In genomic region chr7:120865100-120865499, GRCm38 (mm10) we compare ENCODE assay signal across 8 mouse cellular contexts. TPM values are rescaled to one million over a fixed set of nuclear protein-coding genes. Genes with fewer than 3 reads are reported as not detected.
DNase-seq lines count a peak whose midpoint lies in the region; ATAC-seq and TF ChIP-seq lines count a peak whose summit lies in the region.

No protein-coding gene starts in this region.

- H3K36me3 ChIP-seq in kidney, embryonic 15.5 days: no peaks in the 10 kb centered on the region; the same call in 1 of the 2 replicates
- no peaks in the 10 kb centered on the region for H3K36me3 ChIP-seq in small intestine, adult 2 months (ENCODE audit: control insufficient read depth, insufficient read depth, low read length)

- WGBS in kidney, embryonic 15.5 days: 18% methylated on average over 7 of the region's 7 CpGs
- 5% methylated on average over 7 of the region's 7 CpGs for WGBS in small intestine, adult 2 months

- no peaks in the 10 kb centered on the region for H3K27me3 ChIP-seq in kidney, embryonic 15.5 days
- H3K27me3 ChIP-seq in small intestine, adult 2 months (ENCODE audit: control insufficient read depth, insufficient read depth, low read length): no peaks in the 10 kb centered on the region

- TF ChIP-seq CTCF in small intestine, adult 2 months (IDR thresholded peaks at IDR 0.05; ENCODE audit: extremely low read depth, insufficient read length, insufficient replicate concordance, low read depth, low read length): no peak

- no peaks in the 10 kb centered on the region for H3K9me3 ChIP-seq in kidney, embryonic 15.5 days (replicated peaks)

- H3K9ac ChIP-seq in kidney, embryonic 15.5 days: no peak overlapping the region

- no peak for TF ChIP-seq POLR2A in small intestine, adult 2 months (IDR thresholded peaks at IDR 0.05; ENCODE audit: low read depth, low read length)

- 0 out of 2 replicates have a peak overlapping the region, but pooled peaks have one; percentile 4 for H3K4me3 ChIP-seq in kidney, embryonic 15.5 days (replicated peaks)
- no peak overlapping the region for H3K4me3 ChIP-seq in small intestine, adult 2 months (ENCODE audit: low read depth, low read length)

- peak overlapping the region; percentile 5; the same call in 1 of the 2 replicates for H3K4me2 ChIP-seq in kidney, embryonic 15.5 days

- DNase-seq in MEL-GATA-1-ER (ENCODE audit: extremely low read depth, low read depth): peak; percentile 70
- peak; percentile 60 to 76 for DNase-seq in heart, adult 9 months (ENCODE audit: low spot score in 2 of 2)
- DNase-seq in lung, postnatal 25 days (ENCODE audit: low spot score): peak; percentile 61
- DNase-seq in Muller cell, postnatal 12 days (ENCODE audit: inconsistent ontology term): no peak
- no peak for DNase-seq in layer of hippocampus, postnatal 25 days (ENCODE audit: extremely low spot score in 1 of 2, low spot score in 1 of 2)

- peaks cover 82% of the 10 kb centered on the region for H3K4me1 ChIP-seq in kidney, embryonic 15.5 days
- peaks cover 37% of the 10 kb centered on the region for H3K4me1 ChIP-seq in small intestine, adult 2 months (ENCODE audit: control insufficient read depth, insufficient read depth, insufficient read length, low read length)

- peak overlapping the region; percentile 78 for H3K27ac ChIP-seq in kidney, embryonic 15.5 days
- H3K27ac ChIP-seq in small intestine, adult 2 months (ENCODE audit: insufficient read depth, low read depth, low read length): peak overlapping the region; percentile 50

- peak; percentile 52 for ATAC-seq in common myeloid progenitor, adult 5-6 weeks (replicated peaks; ENCODE audit: low read depth, poor library complexity, severe bottlenecking)
- peak; percentile 79 for ATAC-seq in kidney, embryonic 15.5 days (replicated peaks; ENCODE audit: low FRiP score)

RNA-seq across cellular contexts. Expression of gene Eef2k, which starts 22.5 kb away (rescaled TPM):
- total RNA-seq in common myeloid progenitor, adult 5-6 weeks (2017): 73.9 and 95.6 TPM in 2 replicates
- polyA plus RNA-seq in kidney, embryonic 15.5 days (2015; fragmentation: Nextera tagmentation; extraction: Ambion mirVana): 23.8 and 27.6 TPM in 2 replicates
- polyA plus RNA-seq in small intestine, adult 2 months (2012; rRNA removed): 9.4 and 22.8 TPM in 2 replicates
- 10 to 100 TPM; 25.7 to 30.4 TPM for total RNA-seq in layer of hippocampus, postnatal 25 days (2021)

RNA-seq across cellular contexts. Expression of gene Polr3e, which starts 52.4 kb away (rescaled TPM):
- total RNA-seq in common myeloid progenitor, adult 5-6 weeks (2017): 26.9 and 30.3 TPM in 2 replicates
- polyA plus RNA-seq in kidney, embryonic 15.5 days (2015; fragmentation: Nextera tagmentation; extraction: Ambion mirVana): 42.7 and 44.0 TPM in 2 replicates
- 6.9 and 10.9 TPM in 2 replicates for polyA plus RNA-seq in small intestine, adult 2 months (2012; rRNA removed)
- 10 to 100 TPM; 24.7 to 28.2 TPM for total RNA-seq in layer of hippocampus, postnatal 25 days (2021)

RNA-seq across cellular contexts. Expression of gene Gm5737, which starts 52.9 kb away (rescaled TPM):
- total RNA-seq in common myeloid progenitor, adult 5-6 weeks (2017): not detected in 2 replicates
- not detected in 2 replicates for polyA plus RNA-seq in kidney, embryonic 15.5 days (2015; fragmentation: Nextera tagmentation; extraction: Ambion mirVana)
- polyA plus RNA-seq in small intestine, adult 2 months (2012; rRNA removed): not detected in 2 replicates
- total RNA-seq in layer of hippocampus, postnatal 25 days (2021): not detected

Comparison
In these comparisons a context has a peak if more than half of its experiments do, and no peak if none do; other contexts are left out.
1. DNase-seq: peak in MEL-GATA-1-ER (single experiment), heart, adult 9 months (2 of 2) and lung, postnatal 25 days (single experiment); none in Muller cell, postnatal 12 days (single experiment) and layer of hippocampus, postnatal 25 days (0 of 2).